Mouse (Mus musculus) forebrain, embryonic 15.5 days (tissue): ENCODE measurements around the gene Map4k3. TPM values are rescaled to one million over a fixed set of nuclear protein-coding genes. Genes with fewer than 3 reads are reported as not detected.
"Not testable (repeated sequence)": the region's sequence is repeated elsewhere in the genome, so short reads cannot be mapped to it uniquely, and the experiment has no call there.

ENCODE experiments used
- ATAC-seq: fragments of 200-750 bp; cut with Nextera tagmentation; replicated peaks from 2 replicates; pipeline ENCODE4 v1.8.0; 2017; ENCODE audit warnings: mild to moderate bottlenecking, moderate TSS enrichment, moderate library complexity
- H3K27ac ChIP-seq: fragments of 300-500 bp; sonication (generic); replicated peaks from 2 replicates; pipeline ENCODE4 v1.5.1; 2015; ENCODE audit warnings: mild to moderate bottlenecking, inconsistent platforms
- H3K27me3 ChIP-seq: fragments of 300-500 bp; sonication (generic); 2 replicates; pipeline ENCODE4 v1.6.1; 2015; ENCODE audit warnings: inconsistent platforms
- H3K36me3 ChIP-seq: fragments of 300-500 bp; sonication (generic); 2 replicates; pipeline ENCODE4 v1.6.1; 2015; ENCODE audit warnings: mild to moderate bottlenecking, inconsistent platforms
- H3K4me1 ChIP-seq: fragments of 300-500 bp; sonication (generic); 2 replicates; pipeline ENCODE4 v1.6.1; 2015; ENCODE audit warnings: inconsistent platforms
- H3K4me2 ChIP-seq: fragments of 300-500 bp; sonication (generic); replicated peaks from 2 replicates; pipeline ENCODE4 v1.6.1; 2015; ENCODE audit warnings: mild to moderate bottlenecking, inconsistent platforms
- H3K4me3 ChIP-seq: fragments of 300-500 bp; sonication (generic); 2 replicates; pipeline ENCODE4 v1.5.1; 2015; ENCODE audit warnings: mild to moderate bottlenecking, inconsistent platforms
- H3K9ac ChIP-seq: fragments of 300-500 bp; sonication (generic); replicated peaks from 2 replicates; pipeline ENCODE4 v1.6.1; 2015; ENCODE audit warnings: mild to moderate bottlenecking, inconsistent platforms
- H3K9me3 ChIP-seq: fragments of 300-500 bp; sonication (generic); 2 replicates; pipeline ENCODE4 v1.6.1; 2016; ENCODE audit warnings: inconsistent platforms
- WGBS: fragments of 180-500 bp; shearing (Covaris S2); methylation state at CpG from one replicate; pipeline ENCODE4 v1.1.7; 2015; ENCODE audit warnings: mixed read lengths; 5-methylcytosine and 5-hydroxymethylcytosine counted together
- polyA plus RNA-seq: library from polyadenylated mRNA; unstranded; fragments of >200 nt; fragmentation: Nextera tagmentation; extraction: Ambion mirVana; gene quantifications from 2 replicates; pipeline ENCODE4 v1.2.1, GENCODE M21; 2015

Map4k3 gene
- polyA plus RNA-seq: 31.7 and 33.5 TPM in 2 replicates

DNA sequence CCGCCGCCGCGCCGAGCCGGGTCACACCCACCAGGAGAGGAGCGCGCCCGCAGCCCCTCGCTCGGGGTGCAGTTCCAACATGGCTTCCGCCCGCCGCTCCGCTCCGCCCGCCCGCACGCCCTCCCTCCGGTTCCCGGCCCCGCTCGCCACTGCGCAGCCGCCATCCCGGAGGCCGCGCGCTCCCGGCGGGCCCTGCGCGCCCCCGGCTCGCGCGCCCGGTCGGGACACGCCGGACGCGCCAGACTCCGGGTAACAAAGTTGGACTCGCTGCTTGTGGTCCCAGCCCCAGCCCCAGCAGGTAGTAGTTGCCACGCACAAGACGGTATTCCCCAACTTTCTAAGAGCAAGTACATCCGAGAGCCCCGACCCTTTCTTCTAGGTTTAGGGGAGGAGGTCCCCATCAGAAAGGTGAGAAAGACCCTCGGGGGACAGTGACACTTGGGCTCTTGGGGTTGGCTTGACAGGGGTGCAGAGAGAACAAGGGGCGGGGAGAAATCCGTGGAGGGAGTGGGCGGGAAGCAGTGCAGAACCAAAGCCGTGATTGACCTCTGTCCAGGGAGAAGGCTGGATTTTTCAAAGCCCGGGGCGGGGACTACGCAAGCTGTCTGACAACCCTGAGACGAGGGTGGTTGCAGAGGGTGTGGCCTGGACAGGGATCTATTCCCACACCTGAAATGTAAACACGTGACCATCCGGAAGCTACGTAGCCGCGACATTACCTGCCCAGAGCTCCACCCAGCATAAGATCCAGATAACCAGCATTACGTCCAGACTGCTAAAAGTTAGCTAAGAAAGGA, at the start of gene Map4k3:
Gene Map4k3 (minus strand): TSS at position 424 of the 797 bp plus-strand sequence.
- Histone ChIP-seq H3K36me3 (no peaks in the 10 kb centered on the region), H3K4me3 (peak within 1 kb of the TSS; percentile 88), H3K4me2 (peak within 1 kb of the TSS; percentile 74), H3K27ac (peak within 1 kb of the TSS; percentile 91), H3K9ac (peak within 1 kb of the TSS; percentile 99), H3K27me3 (no peaks in the 10 kb centered on the region), H3K9me3 (no peaks in the 10 kb centered on the region), H3K4me1 (peaks cover 37% of the 10 kb centered on the region)
- WGBS: under 1% methylated on average over 59 of the region's 64 CpGs
- ATAC-seq: peak; percentile 95

DNA sequence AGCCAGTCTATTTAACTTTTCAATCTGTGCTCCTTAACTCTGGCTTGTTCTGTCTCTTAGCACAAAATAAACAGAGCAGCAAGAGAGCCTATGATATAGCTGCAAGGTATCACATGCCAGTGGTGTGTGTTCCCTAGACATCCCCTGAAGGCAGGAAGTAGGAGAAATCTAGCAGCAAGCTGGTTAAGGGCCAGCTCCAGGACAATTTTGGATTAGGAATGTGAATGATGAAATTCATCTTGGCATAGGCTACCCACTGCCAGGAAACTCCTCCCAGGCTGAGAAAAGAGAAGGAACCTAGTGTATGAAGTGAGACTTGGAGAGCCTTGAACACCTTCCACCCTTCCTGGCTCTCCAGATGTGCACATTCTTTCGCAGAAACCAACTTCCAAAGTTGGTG, 49.3 kb upstream of the Map4k3 start:
- no peaks in the 10 kb centered on the region for H3K27me3 ChIP-seq
- no peak for ATAC-seq
- H3K9me3 ChIP-seq: no peaks in the 10 kb centered on the region
- H3K4me2 ChIP-seq: no peak overlapping the region
- H3K36me3 ChIP-seq: no peaks in the 10 kb centered on the region
- WGBS: 86% methylated on average over 1 of the region's 1 CpGs
- H3K4me3 ChIP-seq: no peak overlapping the region
- peaks cover 9% of the 10 kb centered on the region; the same call in 1 of the 2 replicates for H3K4me1 ChIP-seq
- H3K27ac ChIP-seq: no peak overlapping the region
- H3K9ac ChIP-seq: no peak overlapping the region

DNA sequence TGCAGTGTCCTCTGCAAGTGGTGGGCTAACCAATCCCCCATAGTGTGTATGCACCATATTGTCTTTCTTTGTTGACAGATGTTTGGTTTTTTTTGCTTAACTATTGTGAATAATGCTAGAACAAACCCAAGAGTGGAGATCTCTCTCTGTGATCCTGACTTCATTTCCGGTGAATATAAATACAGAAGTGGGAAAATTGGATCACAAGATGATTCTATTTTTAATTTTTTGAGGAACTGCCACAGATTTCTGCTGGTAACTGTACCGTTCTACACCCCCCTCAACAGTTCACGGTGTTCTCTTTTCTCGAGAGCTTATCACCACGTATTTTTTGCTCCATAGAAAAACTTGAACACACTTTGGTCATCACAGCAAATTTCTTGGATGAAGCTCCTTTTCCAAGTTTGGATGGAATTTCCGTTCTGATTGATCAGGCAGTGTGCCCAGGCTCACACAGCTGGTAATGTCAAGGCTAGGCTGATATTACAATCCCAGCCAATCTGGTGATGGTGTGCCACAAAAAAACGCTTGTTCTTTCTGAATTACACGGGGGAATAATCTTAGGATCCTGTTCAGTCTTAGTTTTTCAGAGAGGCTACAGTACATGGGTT, 47.0 kb upstream of the Map4k3 start:
- Histone ChIP-seq H3K4me2 (no peak overlapping the region), H3K4me1 (peaks cover 10% of the 10 kb centered on the region; the same call in 1 of the 2 replicates), H3K9me3 (no peaks in the 10 kb centered on the region), H3K27ac (no peak overlapping the region), H3K9ac (no peak overlapping the region), H3K27me3 (no peaks in the 10 kb centered on the region), H3K36me3 (no peaks in the 10 kb centered on the region), H3K4me3 (no peak overlapping the region)
- WGBS: 74% methylated on average over 8 of the region's 8 CpGs
- ATAC-seq: no peak

DNA sequence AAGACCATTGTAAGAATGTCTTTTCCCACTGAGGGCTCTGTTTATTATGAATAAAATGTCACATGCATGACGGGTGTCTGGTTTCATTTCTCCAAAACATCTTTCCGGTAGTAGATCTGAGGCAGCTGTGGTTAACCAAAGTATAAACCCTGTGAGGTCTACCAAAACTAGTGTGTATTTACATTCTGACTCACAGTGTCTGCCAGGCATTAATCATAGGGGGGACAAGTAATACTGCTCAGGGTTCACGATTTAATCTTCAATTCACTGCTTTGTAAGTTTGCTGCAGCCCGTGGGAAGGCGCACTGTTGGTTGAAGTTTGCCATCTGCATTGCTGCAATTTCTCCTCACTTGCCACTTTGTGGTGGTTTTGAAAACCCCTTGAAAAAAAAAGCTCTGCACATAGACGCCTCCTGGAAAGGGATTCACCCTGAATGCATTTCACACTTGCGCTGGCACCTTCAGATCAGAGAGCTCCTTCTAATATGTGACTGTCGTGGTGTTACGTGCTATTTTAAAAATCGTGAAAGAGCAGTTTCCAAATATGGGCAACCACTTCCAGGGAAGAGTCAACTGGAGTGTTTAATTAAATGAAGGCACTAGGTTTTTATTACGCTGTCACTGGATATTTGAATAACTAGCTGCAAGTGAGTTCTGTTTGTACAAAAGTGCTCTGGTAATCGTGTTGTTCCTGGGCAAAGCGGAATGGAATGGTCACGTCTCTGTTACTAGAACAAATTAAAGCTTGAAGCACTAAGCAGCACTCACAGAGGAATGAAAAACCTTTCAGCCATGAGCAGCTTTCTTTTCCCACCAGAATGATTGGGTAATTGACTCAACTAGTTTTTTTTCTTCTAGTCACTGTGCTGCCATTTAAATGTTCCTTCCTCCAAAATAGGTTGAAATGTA, 44.5 kb upstream of the Map4k3 start:
- Histone ChIP-seq H3K36me3 (no peaks in the 10 kb centered on the region), H3K9me3 (no peaks in the 10 kb centered on the region), H3K9ac (no peak overlapping the region), H3K4me3 (no peak overlapping the region), H3K27me3 (no peaks in the 10 kb centered on the region), H3K4me1 (peaks cover 10% of the 10 kb centered on the region; the same call in 1 of the 2 replicates), H3K4me2 (no peak overlapping the region), H3K27ac (no peak overlapping the region; the same call in 1 of the 2 replicates)
- 50% methylated on average over 14 of the region's 14 CpGs for WGBS
- no peak for ATAC-seq

DNA sequence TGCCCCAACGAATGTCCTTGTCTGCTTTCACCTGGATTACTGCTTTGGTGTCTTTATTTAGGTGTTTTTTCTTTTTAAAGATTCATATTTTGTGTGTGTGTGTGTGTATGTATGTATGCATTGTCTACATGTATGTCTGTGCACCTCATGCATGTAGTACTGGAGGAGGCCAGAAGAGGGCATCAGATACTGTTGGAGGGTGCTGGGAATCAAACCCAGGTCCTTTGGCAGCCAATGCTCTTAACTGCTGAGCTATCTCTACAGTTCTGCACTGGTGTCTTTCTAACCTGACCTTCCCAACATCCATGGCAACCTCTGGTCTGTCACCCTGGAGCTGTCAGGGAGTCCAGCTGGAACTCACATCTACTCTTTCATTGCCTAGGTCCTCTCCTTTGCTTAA, 41.8 kb upstream of the Map4k3 start:
- peaks cover 10% of the 10 kb centered on the region; the same call in 1 of the 2 replicates for H3K4me1 ChIP-seq
- H3K4me2 ChIP-seq: no peak overlapping the region
- H3K27me3 ChIP-seq: no peaks in the 10 kb centered on the region
- H3K4me3 ChIP-seq: no peak overlapping the region
- H3K9ac ChIP-seq: no peak overlapping the region
- no peaks in the 10 kb centered on the region for H3K9me3 ChIP-seq
- no peaks in the 10 kb centered on the region for H3K36me3 ChIP-seq
- WGBS: 85% methylated on average over 1 of the region's 1 CpGs
- no peak for ATAC-seq
- H3K27ac ChIP-seq: no peak overlapping the region

DNA sequence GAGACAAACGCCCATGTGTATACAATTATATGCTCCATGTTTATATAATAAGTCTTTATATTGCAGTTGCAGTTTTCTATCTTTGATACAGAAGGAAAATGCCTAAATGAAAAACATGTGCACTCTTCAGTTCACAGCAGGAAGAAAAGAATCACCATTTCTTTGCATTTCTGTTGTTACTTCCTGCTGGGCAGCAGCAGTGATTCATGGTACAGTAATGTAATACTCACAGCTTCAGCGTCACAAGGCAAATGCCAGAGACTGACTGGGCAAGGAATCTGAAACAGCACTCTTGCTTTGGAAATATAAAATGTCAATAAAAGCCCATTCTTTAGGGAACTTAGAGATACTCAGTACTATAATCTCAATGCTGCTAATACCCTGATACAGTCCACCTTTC, 36.9 kb upstream of the Map4k3 start:
- H3K4me1 ChIP-seq: peaks cover 11% of the 10 kb centered on the region
- ATAC-seq: no peak
- H3K27me3 ChIP-seq: no peaks in the 10 kb centered on the region
- H3K9ac ChIP-seq: no peak overlapping the region
- H3K4me2 ChIP-seq: no peak overlapping the region
- H3K9me3 ChIP-seq: no peaks in the 10 kb centered on the region
- H3K27ac ChIP-seq: no peak overlapping the region
- 75% methylated on average over 2 of the region's 2 CpGs for WGBS
- no peaks in the 10 kb centered on the region for H3K36me3 ChIP-seq
- H3K4me3 ChIP-seq: no peak overlapping the region

DNA sequence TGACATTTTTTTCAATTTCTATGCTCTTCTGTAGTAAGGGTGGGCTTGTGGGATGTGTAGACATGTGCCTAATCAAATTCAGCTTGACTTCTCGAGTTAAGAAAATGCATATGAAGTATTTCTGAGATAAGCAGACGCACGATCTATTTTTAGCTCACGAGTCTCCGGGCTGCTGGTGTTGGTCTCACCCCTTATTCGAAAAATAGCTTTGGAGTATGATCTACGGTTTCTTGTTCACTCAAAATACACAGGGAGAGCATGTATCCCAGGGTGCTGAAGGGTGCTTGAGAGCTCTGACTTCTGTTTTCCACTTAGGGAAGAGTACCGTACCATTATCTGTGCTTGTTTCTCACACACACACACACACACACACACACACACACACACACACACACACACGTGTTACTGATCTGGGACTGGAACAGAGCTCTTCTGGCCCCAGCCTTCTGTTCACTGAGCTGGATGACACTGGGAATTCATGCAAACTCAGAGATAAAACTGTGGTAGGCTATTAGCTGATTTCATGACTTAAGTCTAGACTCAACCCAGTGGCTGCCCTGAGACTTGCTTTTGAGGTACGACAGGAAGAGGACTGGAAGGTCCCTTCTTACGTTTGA, 34.9 kb upstream of the Map4k3 start:
- Histone ChIP-seq H3K4me2 (no peak overlapping the region; the same call in 1 of the 2 replicates), H3K4me1 (peaks cover 11% of the 10 kb centered on the region), H3K27ac (peak overlapping the region; percentile 71), H3K4me3 (no peak overlapping the region), H3K27me3 (no peaks in the 10 kb centered on the region), H3K36me3 (no peaks in the 10 kb centered on the region), H3K9ac (no peak overlapping the region), H3K9me3 (no peaks in the 10 kb centered on the region)
- ATAC-seq: peak; percentile 67
- WGBS: 62% methylated on average over 11 of the region's 11 CpGs

DNA sequence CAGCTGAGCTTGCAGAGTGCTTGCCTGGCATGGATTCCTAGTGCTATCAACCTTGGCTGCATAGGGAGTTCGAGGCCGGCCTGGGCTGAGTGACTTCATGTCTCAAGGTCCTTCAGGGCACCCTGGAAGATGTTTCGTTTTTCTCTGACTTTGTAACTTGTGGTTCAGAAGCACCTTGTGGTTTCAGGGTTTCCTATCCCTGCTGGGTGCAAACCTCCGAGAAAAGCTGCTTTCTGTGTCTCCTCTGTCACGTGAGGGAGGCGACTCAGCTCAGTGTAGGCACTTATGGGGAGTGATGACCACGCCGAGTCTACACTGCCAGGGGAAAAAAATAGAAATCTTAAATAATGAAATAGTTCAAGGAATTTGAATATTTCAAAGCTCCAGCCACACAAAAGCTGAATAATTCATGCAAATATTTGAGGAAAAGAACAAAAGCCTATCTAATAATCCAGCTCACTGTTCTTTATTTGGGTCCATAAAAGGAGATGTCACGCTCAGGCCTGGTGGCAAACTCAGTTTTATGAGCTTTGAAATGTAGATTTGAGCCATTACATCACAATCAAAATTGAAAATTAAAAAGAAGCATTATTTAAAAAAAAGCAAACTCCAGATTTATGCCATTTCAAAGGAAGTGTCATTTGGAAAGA, 34.2 kb upstream of the Map4k3 start:
- 73% methylated on average over 9 of the region's 9 CpGs for WGBS
- Histone ChIP-seq H3K27ac (peak overlapping the region; percentile 71), H3K36me3 (no peaks in the 10 kb centered on the region), H3K4me2 (no peak overlapping the region), H3K4me1 (peaks cover 11% of the 10 kb centered on the region), H3K9ac (no peak overlapping the region), H3K4me3 (no peak overlapping the region), H3K9me3 (no peaks in the 10 kb centered on the region), H3K27me3 (no peaks in the 10 kb centered on the region)
- peak; percentile 11; the same call in 1 of the 2 replicates for ATAC-seq

DNA sequence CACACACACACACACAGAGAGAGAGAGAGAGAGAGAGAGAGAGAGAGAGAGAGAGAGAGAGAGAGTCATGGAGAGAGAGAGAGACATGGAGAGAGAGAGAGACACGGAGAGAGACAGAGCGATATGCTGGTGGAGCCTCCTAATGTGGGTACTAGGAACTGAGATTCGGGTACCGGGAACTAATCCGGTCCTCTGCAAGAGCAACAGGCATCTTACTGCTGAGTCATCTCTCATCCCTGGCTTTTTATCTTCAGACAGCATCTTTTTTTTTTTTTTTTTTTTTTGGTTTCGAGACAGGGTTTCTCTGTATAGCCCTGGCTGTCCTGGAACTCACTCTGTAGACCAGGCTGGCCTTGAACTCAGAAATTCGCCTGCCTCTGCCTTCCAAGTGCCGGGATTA, 32.9 kb upstream of the Map4k3 start:
- H3K4me1 ChIP-seq: peaks cover 11% of the 10 kb centered on the region
- not testable (repeated sequence) for ATAC-seq, H3K9ac ChIP-seq, H3K9me3 ChIP-seq, H3K4me3 ChIP-seq, H3K27me3 ChIP-seq, H3K27ac ChIP-seq, H3K4me2 ChIP-seq, H3K36me3 ChIP-seq
- WGBS: 95% methylated on average over 8 of the region's 8 CpGs

DNA sequence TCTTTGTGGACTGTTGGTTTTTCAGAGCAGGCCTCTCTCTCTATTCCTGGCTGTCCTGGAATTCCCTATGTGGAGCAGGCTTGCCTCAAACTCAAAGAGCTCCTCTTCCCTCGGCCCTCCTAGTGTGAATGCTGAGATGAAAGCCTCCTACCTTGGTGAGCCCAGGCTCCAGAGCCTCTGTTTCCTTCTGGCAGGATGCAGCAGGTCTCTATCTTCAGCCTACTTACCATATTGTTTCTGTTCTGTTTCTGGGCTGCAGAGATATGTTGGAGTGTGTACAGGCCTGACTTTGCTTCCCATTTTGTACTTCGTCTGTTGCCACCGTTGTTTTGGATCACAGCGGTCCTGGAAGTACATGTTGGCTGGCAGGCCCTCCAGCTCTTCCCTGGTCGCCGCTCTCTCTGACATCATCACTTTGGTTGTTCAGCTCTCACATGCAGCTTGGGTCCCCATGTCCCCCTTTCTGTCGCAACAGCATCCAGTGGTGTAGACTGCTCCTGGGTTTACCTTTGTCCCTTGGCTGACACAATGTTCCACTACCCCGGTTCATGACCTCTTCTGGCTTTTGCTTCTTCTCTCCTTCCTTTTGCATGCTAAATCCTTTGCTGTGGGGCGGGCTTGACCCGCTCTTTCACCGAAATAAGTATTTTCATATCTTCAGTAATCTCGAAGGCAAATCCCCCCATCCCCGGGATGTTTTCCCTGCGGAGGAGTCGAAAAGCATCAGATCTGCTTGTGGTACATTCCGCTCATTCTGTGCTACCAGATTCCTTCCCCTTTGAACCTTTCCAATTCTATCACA, 32.3 kb upstream of the Map4k3 start:
- H3K27me3 ChIP-seq: no peaks in the 10 kb centered on the region
- ATAC-seq: no peak
- 92% methylated on average over 16 of the region's 16 CpGs for WGBS
- H3K27ac ChIP-seq: no peak overlapping the region
- peaks cover 11% of the 10 kb centered on the region for H3K4me1 ChIP-seq
- no peaks in the 10 kb centered on the region for H3K36me3 ChIP-seq
- H3K9ac ChIP-seq: no peak overlapping the region
- H3K4me2 ChIP-seq: no peak overlapping the region
- H3K4me3 ChIP-seq: no peak overlapping the region
- H3K9me3 ChIP-seq: no peaks in the 10 kb centered on the region

DNA sequence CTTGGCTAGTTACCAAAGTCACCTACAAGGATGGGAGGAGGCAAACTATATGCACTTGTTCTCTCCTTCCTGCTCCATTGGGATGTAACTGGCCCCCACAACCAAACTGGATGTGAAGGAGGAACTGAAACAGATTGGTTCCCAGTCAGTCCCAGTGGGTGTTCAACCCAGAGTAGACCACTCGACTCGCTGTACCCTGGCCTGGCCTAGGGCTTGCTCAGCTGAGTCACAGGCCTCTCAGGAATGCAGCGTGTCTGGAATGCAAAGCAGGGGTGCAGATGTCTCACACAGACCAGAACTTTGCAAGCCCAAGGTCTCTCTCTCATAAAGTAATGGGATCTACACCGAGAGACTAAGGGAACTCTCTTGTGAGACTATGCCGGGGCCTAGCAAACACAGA, 27.8 kb upstream of the Map4k3 start:
- no peak overlapping the region for H3K4me3 ChIP-seq
- H3K9ac ChIP-seq: no peak overlapping the region
- no peaks in the 10 kb centered on the region for H3K9me3 ChIP-seq
- no peak for ATAC-seq
- no peaks in the 10 kb centered on the region for H3K27me3 ChIP-seq
- WGBS: 95% methylated on average over 5 of the region's 5 CpGs
- H3K4me1 ChIP-seq: no peaks in the 10 kb centered on the region
- H3K4me2 ChIP-seq: no peak overlapping the region
- no peaks in the 10 kb centered on the region for H3K36me3 ChIP-seq
- no peak overlapping the region for H3K27ac ChIP-seq
